Mouse (Mus musculus): ENCODE measurements around the gene Gpn3. TPM values are rescaled to one million over a fixed set of nuclear protein-coding genes. Genes with fewer than 3 reads are reported as not detected.

Gpn3 gene
- total and polyA plus RNA-seq, 3 experiments: 61.4 to 96.1 (median 74.6) TPM

DNA sequence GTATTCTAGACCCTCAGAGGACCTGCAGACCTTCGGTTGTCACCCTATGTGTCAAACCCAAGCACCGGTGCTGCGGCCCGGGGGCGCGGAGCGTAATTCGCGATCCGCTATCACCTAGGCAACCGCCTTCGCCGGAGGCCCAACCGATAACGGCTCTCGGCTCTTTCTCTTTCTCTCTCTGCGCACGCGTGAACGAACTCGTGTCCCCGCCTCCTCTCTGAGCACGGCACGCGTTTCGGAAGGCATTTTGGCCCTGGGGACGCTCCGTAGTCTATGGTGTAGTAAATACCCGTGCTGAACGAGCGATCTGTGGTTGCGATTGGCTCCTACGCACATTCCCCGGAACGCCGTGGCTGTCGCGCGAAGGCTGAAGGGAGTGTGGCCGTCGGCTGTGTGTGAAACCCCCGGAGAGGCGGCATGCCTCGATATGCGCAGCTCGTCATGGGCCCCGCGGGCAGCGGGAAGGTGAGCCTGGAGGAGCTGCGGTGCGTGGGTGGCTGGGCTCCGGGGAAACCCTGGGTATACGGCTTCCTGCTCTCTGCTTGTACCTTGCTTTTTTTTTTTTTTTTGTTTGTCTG, 605 bp downstream of the Gpn3 start, which contains the start of gene Fam216a:
Fam216a (minus strand) TSS at position 173 of the 578 bp plus-strand sequence.
- Histone ChIP-seq H3K4me1 (ENCODE audit: control insufficient read depth in 1 of 2, insufficient read depth in 2 of 2) (peaks cover 4 to 15% of the 10 kb centered on the region in 2 experiments; a peak in 3 of 4 replicates), H3K27me3 (replicated peaks) (no peaks in the 10 kb centered on the region), H3K4me2 (ENCODE audit: insufficient read depth, low read depth, poor library complexity, severe bottlenecking) (peak within 1 kb of the TSS; percentile 98), H3K4me3 (replicated peaks in 1 of 3; ENCODE audit: low read depth in 2 of 3, low read length in 2 of 3, poor library complexity in 1 of 3) (peak within 1 kb of the TSS; percentile 63 to 91 (median 80)), H3K27ac (ENCODE audit: insufficient read depth, low read depth) (peak within 1 kb of the TSS; percentile 84), H3K9me3 (replicated peaks; ENCODE audit: low read length) (no peaks in the 10 kb centered on the region), H3K36me3 (replicated peaks in 1 of 2; ENCODE audit: control insufficient read depth in 1 of 2, insufficient read depth in 1 of 2, low read length in 1 of 2) (peaks cover 23 to 55% of the 10 kb centered on the region in 2 experiments), H3K9ac (ENCODE audit: insufficient read depth, low read depth) (peak within 1 kb of the TSS; percentile 79), H3K79me2 (replicated peaks; ENCODE audit: control insufficient read depth, extremely low read depth, insufficient read depth, poor library complexity, severe bottlenecking) (peaks cover 18% of the 10 kb centered on the region)
- peak; percentile 99 for DNase-seq (ENCODE audit: extremely low read depth)
- dilution Hi-C loops (cut with MboI; ENCODE audit: extremely low pct_ligation_motif_present, extremely low pct_unique_long_range_greater_than_20kb, low sequenced_read_pairs) (no loop called here), in situ Hi-C loops (cut with MboI; ENCODE audit: low pct_ligation_motif_present, low pct_unique_long_range_greater_than_20kb, low sequenced_read_pairs) (no loop called here)
- TF ChIP-seq TBP (conservative IDR thresholded peaks at IDR 0.05; ENCODE audit: low read depth, low read length) (peak; percentile 68; the same call in 1 of the 2 replicates), JUN (IDR thresholded peaks at IDR 0.05; ENCODE audit: insufficient read depth, low read depth, low read length) (no peak), MAFK (IDR thresholded peaks at IDR 0.05; ENCODE audit: insufficient replicate concordance, low read length) (no peak), POLR2AphosphoS2 (IDR thresholded peaks at IDR 0.05; ENCODE audit: low read depth, low read length) (peak; percentile 71; the same call in 1 of the 2 replicates), ETS1 (conservative IDR thresholded peaks at IDR 0.05; ENCODE audit: low read depth, low read length) (peak; percentile 66), ZKSCAN1 (IDR thresholded peaks at IDR 0.05; ENCODE audit: borderline replicate concordance, low read depth, low read length) (no peak), UBTF (IDR thresholded peaks at IDR 0.05; ENCODE audit: low read depth, low read length) (no peak), MXI1 (IDR thresholded peaks at IDR 0.05; ENCODE audit: low read depth, low read length) (peak; percentile 93), CHD1 (IDR thresholded peaks at IDR 0.05; ENCODE audit: low read depth, low read length) (no peak; the same call in 1 of the 2 replicates), CTCF (conservative IDR thresholded peaks at IDR 0.05 in 1 of 2, IDR thresholded peaks at IDR 0.05 in 1 of 2; ENCODE audit: low read depth in 2 of 2, low read length in 2 of 2) (no peak), SMC3 (IDR thresholded peaks at IDR 0.05; ENCODE audit: low read depth, low read length) (no peak), SIN3A (IDR thresholded peaks at IDR 0.05; ENCODE audit: low read length) (peak; percentile 94), PAX5 (IDR thresholded peaks at IDR 0.05; ENCODE audit: low read length) (no peak), HCFC1 (IDR thresholded peaks at IDR 0.05; ENCODE audit: low read depth, low read length) (peak; percentile 89), MAZ (IDR thresholded peaks at IDR 0.05; ENCODE audit: low read depth, low read length) (no peak; the same call in 1 of the 2 replicates), MYC (IDR thresholded peaks at IDR 0.05; ENCODE audit: low read depth, low read length) (peak; percentile 94), RCOR1 (conservative IDR thresholded peaks at IDR 0.05; ENCODE audit: low read depth, low read length) (no peak), BHLHE40 (IDR thresholded peaks at IDR 0.05; ENCODE audit: low read depth, low read length) (peak; percentile 99), ELF1 (IDR thresholded peaks at IDR 0.05; ENCODE audit: low read depth, low read length) (peak; percentile 85), RAD21 (IDR thresholded peaks at IDR 0.05; ENCODE audit: low read depth, low read length) (no peak), E2F4 (IDR thresholded peaks at IDR 0.05; ENCODE audit: insufficient replicate concordance, low read depth, low read length) (peak; percentile 71; the same call in 1 of the 2 replicates), JUND (conservative IDR thresholded peaks at IDR 0.05; ENCODE audit: low read depth, low read length) (no peak), TCF12 (IDR thresholded peaks at IDR 0.05; ENCODE audit: low read depth, low read length) (peak; percentile 78; the same call in 1 of the 2 replicates), KAT2A (IDR thresholded peaks at IDR 0.05; ENCODE audit: insufficient replicate concordance, low read length) (0 out of 2 replicates have a peak, but pooled peaks have one; percentile 52), MAX (IDR thresholded peaks at IDR 0.05; ENCODE audit: low read length) (peak; percentile 94), EP300 (IDR thresholded peaks at IDR 0.05; ENCODE audit: low read length) (no peak), ZC3H11A (IDR thresholded peaks at IDR 0.05; ENCODE audit: low read depth, low read length) (no peak), NELFE (IDR thresholded peaks at IDR 0.05; ENCODE audit: low read depth, low read length) (peak; percentile 86; the same call in 1 of the 2 replicates), GABPA (IDR thresholded peaks at IDR 0.05; ENCODE audit: insufficient replicate concordance, low read depth, low read length) (no peak; the same call in 1 of the 2 replicates), NRF1 (IDR thresholded peaks at IDR 0.05; ENCODE audit: low read depth, low read length) (peak; percentile 92), CHD2 (IDR thresholded peaks at IDR 0.05; ENCODE audit: low read length) (peak; percentile 66; the same call in 1 of the 2 replicates), USF1 (IDR thresholded peaks at IDR 0.05; ENCODE audit: low read depth, low read length) (no peak), ZNF384 (IDR thresholded peaks at IDR 0.05; ENCODE audit: low read depth, low read length) (peak; percentile 82), ZMIZ1 (IDR thresholded peaks at IDR 0.05; ENCODE audit: low read depth, low read length) (peak; percentile 84; the same call in 1 of the 2 replicates), IRF4 (IDR thresholded peaks at IDR 0.05; ENCODE audit: low read depth, low read length) (peak; percentile 73), USF2 (conservative IDR thresholded peaks at IDR 0.05; ENCODE audit: low read depth, low read length) (no peak), POLR2A (IDR thresholded peaks at IDR 0.05; ENCODE audit: low read depth, low read length) (peak; percentile 85), MEF2A (IDR thresholded peaks at IDR 0.05; ENCODE audit: borderline replicate concordance, low read depth, low read length) (no peak)
